Mouse (Mus musculus): ENCODE data around the gene Sh3gl1. TPM values are rescaled to one million over a fixed set of nuclear protein-coding genes. Genes with fewer than 3 reads are reported as not detected.

Sh3gl1 gene
- polyA plus RNA-seq, 1 experiment from 2014 or later = 112 TPM

DNA sequence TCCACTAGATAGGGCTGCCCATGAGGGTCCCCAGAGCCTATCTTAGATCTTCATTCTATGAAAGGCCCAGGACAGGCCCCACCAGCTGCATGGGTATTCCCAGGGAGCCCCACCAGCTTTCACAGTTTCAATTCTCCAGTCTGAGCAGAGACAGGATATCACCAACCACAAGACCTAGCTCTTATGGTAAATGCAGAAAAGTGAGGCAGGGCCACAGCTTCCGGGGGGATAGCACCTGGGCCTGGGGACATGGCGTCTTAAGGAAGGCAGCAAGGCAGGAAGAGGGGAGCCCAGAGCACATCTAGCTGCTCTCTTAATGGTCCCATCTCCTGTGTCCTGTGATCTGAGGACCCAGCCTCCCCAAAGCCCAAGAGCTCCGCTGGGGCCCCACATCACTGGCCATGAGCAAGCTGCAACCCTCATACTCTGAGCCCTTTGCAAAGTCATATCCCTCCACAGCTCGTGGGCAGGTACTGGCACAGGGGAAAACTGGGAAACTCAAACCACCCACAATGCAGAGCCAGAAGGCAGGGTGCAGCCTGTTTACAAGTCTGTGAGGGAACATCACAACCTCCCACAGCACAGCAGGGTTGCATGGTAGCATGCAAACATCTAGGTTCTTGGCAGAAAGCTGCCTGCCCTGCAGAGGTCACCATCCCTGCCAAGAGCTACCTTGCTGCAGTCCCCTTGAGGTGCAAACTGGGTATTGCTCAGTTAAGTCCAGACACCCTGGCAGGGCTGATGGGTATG lies 15.1 kb downstream of the Sh3gl1 start:
- Histone ChIP-seq H3K4me2 (replicated peaks; ENCODE audit: low read depth, low read length) (no peak overlapping the region), H3K9me3 (ENCODE audit: control insufficient read depth, low read length) (no peaks in the 10 kb centered on the region), H3K27ac (ENCODE audit: low read depth, low read length) (peak overlapping the region; percentile 13; the same call in 1 of the 2 replicates), H3K4me3 (ENCODE audit: low read depth, low read length) (no peak overlapping the region), H3K4me1 (replicated peaks; ENCODE audit: control insufficient read depth, insufficient read depth, low read length) (peaks cover 3% of the 10 kb centered on the region; the same call in 1 of the 2 replicates), H3K9ac (ENCODE audit: low read depth, low read length) (no peak overlapping the region), H3K36me3 (ENCODE audit: control insufficient read depth, insufficient read depth, low read length) (peaks cover 16% of the 10 kb centered on the region), H3K27me3 (ENCODE audit: control insufficient read depth, insufficient read depth, low read length) (no peaks in the 10 kb centered on the region)
- DNase-seq (ENCODE audit: low spot score) (no peak), ATAC-seq (ENCODE audit: low FRiP score) (no peak)
- 91% methylated on average over 4 of the region's 4 CpGs for WGBS

DNA sequence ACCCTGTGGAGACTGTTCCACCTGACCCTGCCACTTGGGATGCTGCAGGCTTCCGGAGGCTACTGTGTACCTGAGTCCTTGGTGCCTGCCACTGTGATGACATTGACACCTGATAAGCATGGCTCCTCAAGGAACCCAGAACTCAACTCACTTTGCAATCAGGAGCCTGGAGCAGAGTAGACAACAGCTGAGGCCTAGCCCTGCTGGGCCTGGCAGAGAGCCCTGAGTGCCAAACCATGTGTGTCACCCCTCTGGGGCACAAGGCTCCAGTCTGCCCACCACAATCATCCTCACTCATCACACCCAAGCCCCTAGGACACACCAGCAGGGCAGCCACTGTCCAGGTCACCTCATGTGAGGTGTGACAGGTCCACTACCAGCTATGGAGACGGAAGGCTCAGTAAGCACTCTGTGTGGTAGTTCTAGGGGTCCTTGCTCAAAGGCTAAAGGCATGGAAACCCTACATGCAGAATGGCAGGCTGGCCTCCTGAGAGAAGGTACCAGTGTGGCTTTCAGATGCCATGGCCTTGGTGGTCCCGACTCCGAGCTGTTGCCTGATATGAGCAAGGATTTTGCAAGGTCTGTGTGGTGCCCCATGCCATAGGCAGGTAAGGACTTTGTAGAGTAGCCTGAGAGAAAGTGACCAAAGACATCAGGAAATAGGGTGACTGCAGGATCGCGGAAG lies 15.9 kb downstream of the Sh3gl1 start:
- H3K4me2 ChIP-seq (replicated peaks; ENCODE audit: low read depth, low read length) = no peak overlapping the region
- H3K9ac ChIP-seq (ENCODE audit: low read depth, low read length) = no peak overlapping the region
- H3K9me3 ChIP-seq (ENCODE audit: control insufficient read depth, low read length) = no peaks in the 10 kb centered on the region
- 96% methylated on average over 6 of the region's 6 CpGs for WGBS
- ATAC-seq (ENCODE audit: low FRiP score) (no peak), DNase-seq (ENCODE audit: low spot score) (no peak)
- H3K4me3 ChIP-seq (ENCODE audit: low read depth, low read length) = no peak overlapping the region
- H3K27me3 ChIP-seq (ENCODE audit: control insufficient read depth, insufficient read depth, low read length) = no peaks in the 10 kb centered on the region
- peaks cover 3% of the 10 kb centered on the region; the same call in 1 of the 2 replicates for H3K4me1 ChIP-seq (replicated peaks; ENCODE audit: control insufficient read depth, insufficient read depth, low read length)
- H3K36me3 ChIP-seq (ENCODE audit: control insufficient read depth, insufficient read depth, low read length) = peaks cover 21% of the 10 kb centered on the region
- H3K27ac ChIP-seq (ENCODE audit: low read depth, low read length) = no peak overlapping the region

DNA sequence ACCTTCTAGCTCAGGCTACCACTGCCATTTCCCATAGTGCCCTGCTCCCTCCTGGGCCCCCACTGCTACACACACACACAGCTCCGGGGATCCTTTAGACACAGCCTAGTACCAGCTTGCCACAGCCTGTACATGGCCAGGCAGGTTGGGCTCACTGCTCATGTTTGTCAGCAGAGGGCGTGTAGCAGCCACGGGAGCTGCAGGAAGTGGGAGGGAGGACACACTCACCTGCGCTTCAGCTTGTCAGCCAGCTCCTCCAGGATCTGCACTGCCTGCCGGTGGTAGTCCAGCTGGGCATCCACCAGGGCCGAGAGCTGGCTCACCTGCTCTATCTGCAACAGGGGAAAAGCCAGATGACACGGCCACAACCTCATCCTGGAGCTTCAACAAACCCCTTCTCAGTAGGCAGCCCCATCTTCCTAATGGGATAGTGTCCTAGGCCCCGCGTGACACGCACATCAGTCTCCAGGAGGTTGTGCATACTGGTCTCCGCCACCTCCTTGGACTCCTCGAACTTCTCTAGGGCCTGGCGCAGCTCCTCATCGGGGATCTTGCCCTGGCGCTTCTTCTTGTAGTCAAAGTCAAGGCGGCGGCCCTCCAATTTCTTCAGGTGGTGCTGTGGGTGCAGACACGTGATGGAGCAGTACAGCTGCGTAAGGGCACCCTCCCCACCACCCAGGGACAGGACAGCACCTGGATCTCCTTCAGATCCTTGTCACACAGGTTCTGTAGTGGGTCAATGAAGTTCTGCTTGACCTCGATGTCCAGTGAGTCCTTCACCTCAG lies 17.9 kb downstream of the Sh3gl1 start:
- Histone ChIP-seq H3K27me3 (ENCODE audit: control insufficient read depth, insufficient read depth, low read length) (no peaks in the 10 kb centered on the region), H3K27ac (ENCODE audit: low read depth, low read length) (no peak overlapping the region), H3K4me2 (replicated peaks; ENCODE audit: low read depth, low read length) (no peak overlapping the region), H3K9me3 (ENCODE audit: control insufficient read depth, low read length) (no peaks in the 10 kb centered on the region), H3K9ac (ENCODE audit: low read depth, low read length) (no peak overlapping the region), H3K4me1 (replicated peaks; ENCODE audit: control insufficient read depth, insufficient read depth, low read length) (peaks cover 3% of the 10 kb centered on the region; the same call in 1 of the 2 replicates), H3K4me3 (ENCODE audit: low read depth, low read length) (no peak overlapping the region), H3K36me3 (ENCODE audit: control insufficient read depth, insufficient read depth, low read length) (peaks cover 21% of the 10 kb centered on the region)
- ATAC-seq (ENCODE audit: low FRiP score) = peak; percentile 22; the same call in 1 of the 2 replicates
- DNase-seq (ENCODE audit: low spot score) = no peak
- 77% methylated on average over 20 of the region's 20 CpGs for WGBS

DNA sequence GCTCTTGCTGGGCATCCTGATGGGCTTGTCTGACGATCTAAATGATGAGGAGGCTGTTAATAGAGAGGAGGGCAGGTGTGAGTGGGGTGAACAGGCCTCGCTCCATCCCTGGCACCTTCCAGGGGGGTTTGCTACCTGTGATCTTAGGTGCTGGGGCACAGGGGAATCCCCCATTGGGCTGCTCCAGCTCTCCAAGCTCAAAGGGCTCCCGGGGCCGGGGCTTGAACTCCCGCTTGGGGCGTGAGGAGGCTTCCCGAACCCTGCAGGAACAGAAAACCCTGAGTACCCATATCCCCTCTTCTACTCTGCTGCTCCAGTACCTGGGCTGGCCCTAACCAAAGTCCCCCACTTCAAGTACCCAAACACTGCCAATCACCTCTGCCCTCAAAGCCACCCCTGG lies 18.6 kb downstream of the Sh3gl1 start:
- H3K4me2 ChIP-seq (replicated peaks; ENCODE audit: low read depth, low read length) = no peak overlapping the region
- no peak overlapping the region for H3K9ac ChIP-seq (ENCODE audit: low read depth, low read length)
- no peak overlapping the region for H3K27ac ChIP-seq (ENCODE audit: low read depth, low read length)
- H3K4me1 ChIP-seq (replicated peaks; ENCODE audit: control insufficient read depth, insufficient read depth, low read length) = peaks cover under 1% of the 10 kb centered on the region; the same call in 1 of the 2 replicates
- no peak for DNase-seq (ENCODE audit: low spot score)
- H3K36me3 ChIP-seq (ENCODE audit: control insufficient read depth, insufficient read depth, low read length) = peaks cover 21% of the 10 kb centered on the region
- WGBS = 85% methylated on average over 7 of the region's 7 CpGs
- no peaks in the 10 kb centered on the region for H3K27me3 ChIP-seq (ENCODE audit: control insufficient read depth, insufficient read depth, low read length)
- ATAC-seq (ENCODE audit: low FRiP score) = 0 out of 2 replicates have a peak, but pooled peaks have one; percentile 2
- H3K9me3 ChIP-seq (ENCODE audit: control insufficient read depth, low read length) = no peaks in the 10 kb centered on the region
- no peak overlapping the region for H3K4me3 ChIP-seq (ENCODE audit: low read depth, low read length)

DNA sequence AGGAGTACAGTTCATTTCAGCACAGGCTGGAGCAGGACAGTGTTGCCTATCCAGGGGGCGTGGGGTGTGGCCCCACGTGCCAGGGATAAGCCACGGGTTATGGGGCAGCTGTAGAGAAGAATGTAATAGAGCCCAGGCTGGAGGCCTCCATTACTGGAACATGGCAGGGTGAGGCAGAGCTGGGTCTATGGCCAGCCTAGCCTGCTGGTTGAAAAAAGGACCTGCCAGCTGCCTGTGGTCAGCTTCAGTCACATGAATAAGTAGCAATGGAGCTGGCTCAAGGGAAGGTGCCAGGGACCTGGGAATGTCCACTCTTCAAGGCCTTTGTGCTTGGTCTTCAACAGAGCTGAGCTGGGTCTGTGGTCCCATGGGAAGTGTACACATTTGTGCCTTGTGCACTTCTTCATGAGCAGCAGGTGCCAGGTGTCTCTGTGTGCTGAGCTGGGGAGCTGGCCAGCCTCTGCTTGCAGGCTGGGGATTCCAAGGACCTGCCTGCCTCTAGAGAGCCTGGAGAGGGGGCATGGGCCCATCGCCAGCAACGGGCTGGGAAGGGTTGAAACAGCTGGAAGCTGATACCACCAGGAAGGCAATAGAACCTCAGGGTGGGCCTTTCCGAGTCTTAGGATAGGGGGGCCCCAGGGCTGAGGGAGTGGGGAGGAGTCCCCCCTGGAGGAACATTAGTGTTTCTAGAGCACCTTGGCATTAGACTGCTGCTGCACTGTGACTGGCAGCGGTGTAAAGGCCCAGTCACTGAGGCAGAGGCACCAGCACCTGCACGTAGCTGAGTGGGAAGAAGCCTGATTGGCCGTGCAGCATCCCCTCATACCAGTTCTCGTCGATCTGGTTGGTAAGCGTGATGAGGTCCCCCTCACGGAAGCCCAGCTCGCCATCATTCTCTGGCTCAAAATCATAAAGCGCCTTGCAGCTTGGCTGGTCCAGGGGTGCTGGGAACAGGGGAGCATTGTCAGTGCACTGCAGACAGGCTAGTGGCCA lies 19.3 kb downstream of the Sh3gl1 start:
- Histone ChIP-seq H3K9me3 (ENCODE audit: control insufficient read depth, low read length) (no peaks in the 10 kb centered on the region), H3K9ac (ENCODE audit: low read depth, low read length) (no peak overlapping the region), H3K27ac (ENCODE audit: low read depth, low read length) (no peak overlapping the region), H3K4me2 (replicated peaks; ENCODE audit: low read depth, low read length) (no peak overlapping the region), H3K4me3 (ENCODE audit: low read depth, low read length) (no peak overlapping the region), H3K4me1 (replicated peaks; ENCODE audit: control insufficient read depth, insufficient read depth, low read length) (no peaks in the 10 kb centered on the region), H3K36me3 (ENCODE audit: control insufficient read depth, insufficient read depth, low read length) (peaks cover 21% of the 10 kb centered on the region), H3K27me3 (ENCODE audit: control insufficient read depth, insufficient read depth, low read length) (no peaks in the 10 kb centered on the region)
- DNase-seq (ENCODE audit: low spot score) (no peak), ATAC-seq (ENCODE audit: low FRiP score) (no peak)
- WGBS = 86% methylated on average over 15 of the region's 15 CpGs

DNA sequence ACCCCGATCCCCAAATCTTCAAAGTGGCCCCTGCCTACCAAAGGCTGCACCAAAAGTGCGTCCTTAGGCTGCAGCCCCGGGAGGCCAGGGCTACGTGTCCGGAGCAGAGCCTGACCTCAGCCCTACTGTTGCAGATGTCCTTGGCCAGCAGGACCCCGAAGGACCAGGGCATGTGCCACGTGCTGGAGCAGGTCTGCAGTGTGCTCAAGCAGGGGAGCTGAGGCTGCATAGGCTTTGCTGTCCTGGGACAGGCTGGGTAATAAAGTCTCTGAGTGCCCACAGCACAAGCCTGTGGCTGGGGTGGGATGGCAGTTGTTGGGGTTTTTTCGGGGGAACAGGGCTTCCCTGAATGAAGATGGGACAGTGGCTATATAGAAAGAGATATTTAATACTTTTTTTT lies 20.1 kb downstream of the Sh3gl1 start:
- no peaks in the 10 kb centered on the region for H3K9me3 ChIP-seq (ENCODE audit: control insufficient read depth, low read length)
- H3K9ac ChIP-seq (ENCODE audit: low read depth, low read length) = no peak overlapping the region
- no peak for DNase-seq (ENCODE audit: low spot score)
- no peak overlapping the region for H3K4me2 ChIP-seq (replicated peaks; ENCODE audit: low read depth, low read length)
- 88% methylated on average over 8 of the region's 8 CpGs for WGBS
- H3K36me3 ChIP-seq (ENCODE audit: control insufficient read depth, insufficient read depth, low read length) = peaks cover 21% of the 10 kb centered on the region
- no peak overlapping the region for H3K27ac ChIP-seq (ENCODE audit: low read depth, low read length)
- no peaks in the 10 kb centered on the region for H3K27me3 ChIP-seq (ENCODE audit: control insufficient read depth, insufficient read depth, low read length)
- no peak overlapping the region for H3K4me3 ChIP-seq (ENCODE audit: low read depth, low read length)
- 0 out of 2 replicates have a peak, but pooled peaks cover 2% of the 10 kb centered on the region for H3K4me1 ChIP-seq (replicated peaks; ENCODE audit: control insufficient read depth, insufficient read depth, low read length)
- no peak for ATAC-seq (ENCODE audit: low FRiP score)

DNA sequence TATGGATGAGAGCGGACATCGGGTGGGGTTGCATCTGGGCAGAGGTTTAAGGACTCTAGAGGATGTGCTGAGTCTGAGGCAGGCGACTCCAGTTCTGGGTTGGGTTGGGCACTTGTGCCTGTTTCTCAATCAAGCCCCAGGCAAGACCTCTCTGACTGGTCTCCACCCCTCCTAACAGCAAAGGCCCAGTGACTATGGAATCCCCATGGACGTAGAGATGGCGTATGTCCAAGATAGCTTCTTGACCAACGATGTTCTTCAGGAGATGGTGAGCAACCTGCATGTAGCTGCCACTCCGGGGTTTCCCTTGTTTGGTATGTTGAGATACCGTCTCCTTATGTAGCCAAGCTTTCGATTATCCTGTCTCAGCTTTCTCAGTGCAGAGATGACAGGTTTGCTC lies 21.1 kb downstream of the Sh3gl1 start:
- Histone ChIP-seq H3K9ac (ENCODE audit: low read depth, low read length) (no peak overlapping the region), H3K36me3 (ENCODE audit: control insufficient read depth, insufficient read depth, low read length) (peaks cover 21% of the 10 kb centered on the region), H3K27ac (ENCODE audit: low read depth, low read length) (no peak overlapping the region), H3K4me3 (ENCODE audit: low read depth, low read length) (no peak overlapping the region), H3K27me3 (ENCODE audit: control insufficient read depth, insufficient read depth, low read length) (no peaks in the 10 kb centered on the region), H3K9me3 (ENCODE audit: control insufficient read depth, low read length) (no peaks in the 10 kb centered on the region), H3K4me2 (replicated peaks; ENCODE audit: low read depth, low read length) (no peak overlapping the region), H3K4me1 (replicated peaks; ENCODE audit: control insufficient read depth, insufficient read depth, low read length) (peaks cover 2% of the 10 kb centered on the region; the same call in 1 of the 2 replicates)
- 96% methylated on average over 9 of the region's 9 CpGs for WGBS
- DNase-seq (ENCODE audit: low spot score) (no peak), ATAC-seq (ENCODE audit: low FRiP score) (no peak)

DNA sequence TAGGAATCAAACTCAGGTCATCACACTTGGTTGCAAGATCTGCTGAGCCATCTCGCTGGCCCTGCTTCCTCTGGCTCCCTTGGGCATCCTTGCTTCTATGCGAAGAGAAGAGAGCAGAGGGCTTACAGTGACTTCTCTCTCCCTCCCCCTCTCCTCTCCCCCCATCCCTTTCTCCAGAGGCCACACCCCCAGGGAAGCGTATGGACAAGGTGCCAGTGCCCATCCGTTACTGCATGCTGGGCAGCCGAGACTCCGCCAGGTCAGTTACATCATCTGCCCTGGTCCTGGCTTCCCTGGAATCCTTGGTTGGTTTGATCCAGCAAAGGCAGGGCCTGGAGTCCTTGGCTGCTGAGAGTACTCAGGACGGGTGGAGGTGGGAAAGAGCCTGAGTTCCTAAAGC lies 25.0 kb downstream of the Sh3gl1 start:
- Histone ChIP-seq H3K4me2 (replicated peaks; ENCODE audit: low read depth, low read length) (no peak overlapping the region), H3K4me1 (replicated peaks; ENCODE audit: control insufficient read depth, insufficient read depth, low read length) (peaks cover 8% of the 10 kb centered on the region; the same call in 1 of the 2 replicates), H3K9me3 (ENCODE audit: control insufficient read depth, low read length) (no peaks in the 10 kb centered on the region), H3K27me3 (ENCODE audit: control insufficient read depth, insufficient read depth, low read length) (no peaks in the 10 kb centered on the region), H3K9ac (ENCODE audit: low read depth, low read length) (no peak overlapping the region), H3K4me3 (ENCODE audit: low read depth, low read length) (no peak overlapping the region), H3K36me3 (ENCODE audit: control insufficient read depth, insufficient read depth, low read length) (0 out of 2 replicates have a peak, but pooled peaks cover 5% of the 10 kb centered on the region), H3K27ac (ENCODE audit: low read depth, low read length) (no peak overlapping the region)
- DNase-seq (ENCODE audit: low spot score) (no peak), ATAC-seq (ENCODE audit: low FRiP score) (no peak)
- 89% methylated on average over 7 of the region's 7 CpGs for WGBS
